21 mouse cellular contexts compared by ENCODE assay signal in the genomic region with DNA sequence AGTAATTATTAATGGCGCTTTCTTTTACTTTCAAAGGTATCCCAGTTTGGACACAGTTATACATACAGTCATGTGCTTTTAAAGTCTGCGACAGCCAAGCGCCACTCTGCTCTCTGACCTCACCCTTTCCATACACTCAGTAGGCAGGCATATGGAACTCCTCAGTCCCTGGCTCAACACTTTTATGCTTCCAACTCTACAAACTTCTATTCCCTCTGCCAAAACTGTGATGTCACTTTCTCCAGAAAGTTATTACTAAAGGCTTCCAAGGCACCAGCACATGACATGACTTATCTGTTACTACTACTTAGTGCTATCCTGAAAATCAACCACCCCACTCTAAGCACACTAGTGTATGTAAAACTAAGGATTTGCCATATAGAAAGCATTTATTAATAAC. TPM values are rescaled to one million over a fixed set of nuclear protein-coding genes. Genes with fewer than 3 reads are reported as not detected.
DNase-seq lines count a peak whose midpoint lies in the region; ATAC-seq and TF ChIP-seq lines count a peak whose summit lies in the region.
"Had no signal": no experiment of that assay in that cellular context is flagged by ENCODE, and none has a peak within 500 bp of the region (broad histone marks: within the 10 kb centered on the region; RNA-seq: fewer than 3 reads in every experiment).

No protein-coding gene starts in this region.

- H3K4me3 ChIP-seq in heart, embryonic 10.5 days: no peak overlapping the region
- H3K4me3 ChIP-seq in lung, embryonic 14.5 days (ENCODE audit: low read depth, low read length): no peak overlapping the region
- no peak overlapping the region for H3K4me3 ChIP-seq in heart, embryonic 16.5 days (ENCODE audit: low read length)
- no peak overlapping the region for H3K4me3 ChIP-seq in stomach, embryonic 16.5 days (replicated peaks; ENCODE audit: low read length)
- H3K4me3 ChIP-seq: embryonic facial prominence, embryonic 10.5 days; forebrain, embryonic 13.5 days; hindbrain, embryonic 10.5 days; liver, embryonic 15.5 days; midbrain, embryonic 13.5 days; myocyte had no signal

- H3K27ac ChIP-seq in heart, embryonic 10.5 days: no peak overlapping the region
- H3K27ac ChIP-seq in lung, embryonic 14.5 days (ENCODE audit: low read depth): no peak overlapping the region
- peak overlapping the region; percentile 23; the same call in 1 of the 2 replicates for H3K27ac ChIP-seq in heart, embryonic 16.5 days (ENCODE audit: low read length)
- no peak overlapping the region for H3K27ac ChIP-seq in stomach, embryonic 16.5 days (ENCODE audit: low read length)
- H3K27ac ChIP-seq: embryonic facial prominence, embryonic 10.5 days; forebrain, embryonic 13.5 days; hindbrain, embryonic 10.5 days; liver, embryonic 15.5 days; midbrain, embryonic 13.5 days had no signal

- H3K4me1 ChIP-seq in heart, embryonic 10.5 days: peaks cover 17% of the 10 kb centered on the region; the same call in 1 of the 2 replicates
- H3K4me1 ChIP-seq in lung, embryonic 14.5 days (ENCODE audit: insufficient read depth): no peaks in the 10 kb centered on the region
- H3K4me1 ChIP-seq in heart, embryonic 16.5 days (ENCODE audit: control insufficient read depth, insufficient read depth, low read length): peaks cover 12% of the 10 kb centered on the region
- H3K4me1 ChIP-seq in stomach, embryonic 16.5 days (ENCODE audit: control insufficient read depth, insufficient read depth, low read length): no peaks in the 10 kb centered on the region
- H3K4me1 ChIP-seq: embryonic facial prominence, embryonic 10.5 days; liver, embryonic 15.5 days had no signal

- no peak for ATAC-seq in lung, embryonic 14.5 days (ENCODE audit: insufficient read depth)
- ATAC-seq in heart, embryonic 16.5 days (replicated peaks; ENCODE audit: extremely low read depth, insufficient read depth, low FRiP score): 0 out of 2 replicates have a peak, but pooled peaks have one; percentile 37
- peak; percentile 53; the same call in 1 of the 2 replicates for ATAC-seq in stomach, embryonic 16.5 days (ENCODE audit: insufficient read depth, low FRiP score)
- ATAC-seq: forebrain, embryonic 13.5 days; midbrain, embryonic 13.5 days had no signal

- 92% methylated on average over 3 of the region's 3 CpGs for WGBS in heart, embryonic 10.5 days
- WGBS in lung, embryonic 14.5 days: 85% methylated on average over 3 of the region's 3 CpGs
- WGBS in heart, embryonic 16.5 days: 81% methylated on average over 3 of the region's 3 CpGs
- WGBS in stomach, embryonic 16.5 days: 81% methylated on average over 3 of the region's 3 CpGs

- no peak overlapping the region for H3K4me2 ChIP-seq in lung, embryonic 14.5 days
- H3K4me2 ChIP-seq in heart, embryonic 16.5 days (ENCODE audit: low read depth, low read length): no peak overlapping the region
- no peak overlapping the region for H3K4me2 ChIP-seq in stomach, embryonic 16.5 days (ENCODE audit: low read depth, low read length)
- H3K4me2 ChIP-seq: forebrain, embryonic 13.5 days; liver, embryonic 15.5 days; midbrain, embryonic 13.5 days had no signal

- no peak for TF ChIP-seq CTCF in lung, embryonic 14.5 days (IDR thresholded peaks at IDR 0.05; ENCODE audit: low read depth)

- H3K36me3 ChIP-seq in heart, embryonic 10.5 days: peaks cover 17% of the 10 kb centered on the region
- peaks cover 21% of the 10 kb centered on the region for H3K36me3 ChIP-seq in lung, embryonic 14.5 days (ENCODE audit: insufficient read depth)
- H3K36me3 ChIP-seq in heart, embryonic 16.5 days (ENCODE audit: control insufficient read depth, insufficient read depth): 0 out of 2 replicates have a peak, but pooled peaks cover 5% of the 10 kb centered on the region
- no peaks in the 10 kb centered on the region for H3K36me3 ChIP-seq in stomach, embryonic 16.5 days (ENCODE audit: control insufficient read depth, insufficient read depth, low read length)

- H3K9me3 ChIP-seq in heart, embryonic 10.5 days: no peaks in the 10 kb centered on the region
- H3K9me3 ChIP-seq in lung, embryonic 14.5 days (ENCODE audit: low read depth, low read length): no peaks in the 10 kb centered on the region
- H3K9me3 ChIP-seq in heart, embryonic 16.5 days (replicated peaks; ENCODE audit: control insufficient read depth, low read length): no peaks in the 10 kb centered on the region
- H3K9me3 ChIP-seq in stomach, embryonic 16.5 days (replicated peaks; ENCODE audit: control insufficient read depth, low read length): no peaks in the 10 kb centered on the region
- H3K9me3 ChIP-seq: embryonic facial prominence, embryonic 10.5 days; forebrain, embryonic 13.5 days; hindbrain, embryonic 10.5 days; liver, embryonic 15.5 days; midbrain, embryonic 13.5 days had no signal

- no peaks in the 10 kb centered on the region for H3K27me3 ChIP-seq in heart, embryonic 10.5 days (ENCODE audit: insufficient read depth, poor library complexity, severe bottlenecking)
- H3K27me3 ChIP-seq in lung, embryonic 14.5 days (ENCODE audit: insufficient read depth, low read length): no peaks in the 10 kb centered on the region
- H3K27me3 ChIP-seq in heart, embryonic 16.5 days (ENCODE audit: control insufficient read depth, insufficient read depth, low read length): no peaks in the 10 kb centered on the region
- H3K27me3 ChIP-seq in stomach, embryonic 16.5 days (ENCODE audit: control insufficient read depth, insufficient read depth, low read length): no peaks in the 10 kb centered on the region
- H3K27me3 ChIP-seq: forebrain, embryonic 13.5 days; liver, embryonic 15.5 days; midbrain, embryonic 13.5 days had no signal

- H3K9ac ChIP-seq in lung, embryonic 14.5 days: no peak overlapping the region
- no peak overlapping the region for H3K9ac ChIP-seq in heart, embryonic 16.5 days (ENCODE audit: low read length)
- H3K9ac ChIP-seq in stomach, embryonic 16.5 days (ENCODE audit: low read length): no peak overlapping the region
- H3K9ac ChIP-seq: forebrain, embryonic 13.5 days; liver, embryonic 15.5 days; midbrain, embryonic 13.5 days had no signal

- DNase-seq in heart, adult 8-10 months (ENCODE audit: low spot score): peak; percentile 26
- no peak for DNase-seq in heart, embryonic 10.5 days (ENCODE audit: low spot score)
- peak; percentile 24 for DNase-seq in lung, embryonic 14.5 days
- DNase-seq in lung, postnatal 4 days: no peak
- DNase-seq in neural tube, embryonic 10.5 days (ENCODE audit: extremely low spot score, low spot score): no peak
- DNase-seq: adrenal gland, postnatal 25 days; cerebellum, adult 18-20 months; gastrocnemius, postnatal 25 days; kidney, adult 2 months; layer of hippocampus, postnatal 36 days; left cerebral cortex, postnatal 4 days; retina, postnatal 1 day; spleen, adult 18-20 months had no signal

RNA-seq across cellular contexts. Expression of gene Xpo4, which starts 26.1 kb away (rescaled TPM):
- total RNA-seq in heart, adult 8-10 months (2022): 10 to 100 TPM; 12.0 to 14.1 (median 13.1) TPM
- 23.5 and 24.9 TPM in 2 replicates for polyA plus RNA-seq in heart, embryonic 10.5 days (2016; fragmentation: Nextera tagmentation; extraction: Ambion mirVana)
- 33.7 and 37.1 TPM in 2 replicates for polyA plus RNA-seq in lung, embryonic 14.5 days (2014; fragmentation: Nextera tagmentation; extraction: Ambion mirVana)
- polyA plus RNA-seq in heart, embryonic 16.5 days (2015; fragmentation: Nextera tagmentation; extraction: Ambion mirVana): 13.0 and 13.7 TPM in 2 replicates
- 17.0 and 18.6 TPM in 2 replicates for polyA plus RNA-seq in stomach, embryonic 16.5 days (2015; fragmentation: Nextera tagmentation; extraction: Ambion mirVana)

Comparison
In these comparisons a context has a peak if more than half of its experiments do, and no peak if none do; other contexts are left out.
1. DNase-seq: peak in heart, adult 8-10 months (single experiment) and lung, embryonic 14.5 days (single experiment); none in heart, embryonic 10.5 days (single experiment), lung, postnatal 4 days (0 of 2) and neural tube, embryonic 10.5 days (single experiment).